ENCODE assay signal across 9 mouse cellular contexts in the genomic region with DNA sequence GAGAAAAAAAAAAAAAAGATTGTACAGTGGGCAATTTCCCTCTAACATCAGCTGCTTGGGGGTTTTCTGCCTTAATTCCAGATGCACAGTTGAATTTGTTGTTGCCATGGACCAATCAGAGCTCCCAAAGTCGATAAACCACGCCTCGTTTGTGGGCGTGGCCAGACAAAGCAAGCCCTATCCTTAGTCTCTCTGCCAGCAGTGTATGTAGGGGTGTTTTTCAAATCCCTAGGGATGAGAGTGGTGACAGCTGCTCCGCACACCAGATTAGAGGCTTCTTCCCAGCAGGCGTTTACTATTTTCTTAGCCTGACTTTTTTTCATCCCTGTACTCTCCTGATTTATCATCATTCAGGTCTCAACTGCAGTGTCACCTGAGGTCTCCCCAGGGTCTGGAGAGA. TPM values are rescaled to one million over a fixed set of nuclear protein-coding genes. Genes with fewer than 3 reads are reported as not detected.
DNase-seq lines count a peak whose midpoint lies in the region; ATAC-seq and TF ChIP-seq lines count a peak whose summit lies in the region.
"Had no signal": no experiment of that assay in that cellular context is flagged by ENCODE, and none has a peak within 500 bp of the region (broad histone marks: within the 10 kb centered on the region; RNA-seq: fewer than 3 reads in every experiment).

No protein-coding gene starts in this region.

- H3ac ChIP-seq in myocyte (ENCODE audit: control insufficient read depth, insufficient read length) = no peak overlapping the region

- no peaks in the 10 kb centered on the region for H3K79me2 ChIP-seq in myocyte (ENCODE audit: control insufficient read depth, insufficient read depth)

- ATAC-seq in lung, embryonic 16.5 days (ENCODE audit: low read depth) = peak; percentile 56; the same call in 1 of the 2 replicates
- ATAC-seq in embryonic facial prominence, embryonic 15.5 days (ENCODE audit: insufficient number of reproducible peaks, low FRiP score, low TSS enrichment, low read depth) = 0 out of 2 replicates have a peak, but pooled peaks have one; percentile 71

- TF ChIP-seq POLR2A in myocyte (IDR thresholded peaks at IDR 0.05; ENCODE audit: insufficient read length, low read depth) = no peak

- H3K9ac ChIP-seq in lung, embryonic 16.5 days (ENCODE audit: low read length) = no peak overlapping the region
- no peak overlapping the region for H3K9ac ChIP-seq in embryonic facial prominence, embryonic 15.5 days

- peaks cover 4% of the 10 kb centered on the region for H3K9me3 ChIP-seq in lung, embryonic 16.5 days (ENCODE audit: control insufficient read depth, low read length)
- H3K9me3 ChIP-seq in embryonic facial prominence, embryonic 15.5 days (replicated peaks) = 0 out of 2 replicates have a peak, but pooled peaks cover 5% of the 10 kb centered on the region

- H3K4me3 ChIP-seq in lung, embryonic 16.5 days (ENCODE audit: low read length) = no peak overlapping the region
- H3K4me3 ChIP-seq in embryonic facial prominence, embryonic 15.5 days (replicated peaks) = no peak overlapping the region
- H3K4me3 ChIP-seq in myocyte = no peak overlapping the region

- H3K4me2 ChIP-seq in lung, embryonic 16.5 days (ENCODE audit: low read depth, low read length) = no peak overlapping the region
- no peak overlapping the region for H3K4me2 ChIP-seq in embryonic facial prominence, embryonic 15.5 days (replicated peaks)
- H3K4me2 ChIP-seq in myocyte (ENCODE audit: low read depth) = peak overlapping the region; percentile 51

- DNase-seq in heart, adult 11 months = peak; percentile 95
- DNase-seq in heart, postnatal 36 days = no peak
- no peak for DNase-seq in lung, postnatal 25 days (ENCODE audit: low spot score)
- DNase-seq in yolk sac, embryonic 10.5 days (ENCODE audit: low spot score) = no peak
- no peak for DNase-seq in testis, postnatal 14 days (ENCODE audit: low spot score)

- no peak overlapping the region for H3K27ac ChIP-seq in lung, embryonic 16.5 days (ENCODE audit: low read length)
- no peak overlapping the region for H3K27ac ChIP-seq in embryonic facial prominence, embryonic 15.5 days (replicated peaks)

- WGBS in lung, embryonic 16.5 days = 41% methylated on average over 6 of the region's 6 CpGs
- WGBS in embryonic facial prominence, embryonic 15.5 days = 34% methylated on average over 6 of the region's 6 CpGs

- no peaks in the 10 kb centered on the region for H3K27me3 ChIP-seq in lung, embryonic 16.5 days (ENCODE audit: control insufficient read depth, insufficient read depth, low read depth, low read length)
- H3K27me3 ChIP-seq in embryonic facial prominence, embryonic 15.5 days = no peaks in the 10 kb centered on the region
- H3K27me3 ChIP-seq in myocyte (ENCODE audit: control insufficient read depth, insufficient read depth, insufficient read length) = no peaks in the 10 kb centered on the region

- H3K4me1 ChIP-seq in lung, embryonic 16.5 days (replicated peaks; ENCODE audit: control insufficient read depth, insufficient read depth, low read length) = peaks cover 13% of the 10 kb centered on the region
- peaks cover 15% of the 10 kb centered on the region for H3K4me1 ChIP-seq in embryonic facial prominence, embryonic 15.5 days

- intact Hi-C loops in heart, postnatal 36 days (cut with DNase I) = no loop called here

- no peaks in the 10 kb centered on the region for H3K36me3 ChIP-seq in lung, embryonic 16.5 days (ENCODE audit: control insufficient read depth, insufficient read depth, low read length)
- no peaks in the 10 kb centered on the region for H3K36me3 ChIP-seq in embryonic facial prominence, embryonic 15.5 days
- H3K36me3 ChIP-seq in myocyte (ENCODE audit: control insufficient read depth, insufficient read depth) = no peaks in the 10 kb centered on the region

TF ChIP-seq in myocyte, 11 proteins besides CTCF, POLR2A, EP300 and RAD21:
- peak; percentile 23 for TF ChIP-seq TCF12 (IDR thresholded peaks at IDR 0.05; ENCODE audit: insufficient read depth, poor library complexity, severe bottlenecking)
- TF ChIP-seq USF1 (IDR thresholded peaks at IDR 0.05; ENCODE audit: low read depth) = no peak
- TF ChIP-seq MYOG (IDR thresholded peaks at IDR 0.05; ENCODE audit: control insufficient read depth in 1 of 3, insufficient read depth in 1 of 3, insufficient read length in 2 of 3, low read depth in 2 of 3) = peak in 1 of 3 experiments; percentile 55
- peak in 2 of 3 experiments; percentile 55 to 69 for TF ChIP-seq MYOD1 (IDR thresholded peaks at IDR 0.05; ENCODE audit: control insufficient read depth in 1 of 3, insufficient read length in 2 of 3, low read depth in 2 of 3)
- TF ChIP-seq MAX (IDR thresholded peaks at IDR 0.05; ENCODE audit: low read depth) = no peak

RNA-seq across cellular contexts. Expression of gene Smtn, which starts 7.6 kb away (rescaled TPM):
- total RNA-seq in heart, postnatal 36 days (2021) = 100 to 1,000 TPM; 146 to 153 TPM
- polyA plus RNA-seq in lung, embryonic 16.5 days (2015; fragmentation: Nextera tagmentation; extraction: Ambion mirVana) = 110 and 121 TPM in 2 replicates
- polyA plus RNA-seq in embryonic facial prominence, embryonic 15.5 days (2015; fragmentation: Nextera tagmentation; extraction: Ambion mirVana) = 89.2 and 93.7 TPM in 2 replicates
- 141 TPM for polyA plus RNA-seq in myocyte (2012; fragmentation: generic; extraction: Trizol)

RNA-seq across cellular contexts. Expression of gene Selenom, which starts 33.5 kb away (rescaled TPM):
- total RNA-seq in heart, postnatal 36 days (2021) = 10 to 100 TPM; 37.6 to 43.8 TPM
- polyA plus RNA-seq in lung, embryonic 16.5 days (2015; fragmentation: Nextera tagmentation; extraction: Ambion mirVana) = 110 and 116 TPM in 2 replicates
- 197 and 208 TPM in 2 replicates for polyA plus RNA-seq in embryonic facial prominence, embryonic 15.5 days (2015; fragmentation: Nextera tagmentation; extraction: Ambion mirVana)
- 270 TPM for polyA plus RNA-seq in myocyte (2012; fragmentation: generic; extraction: Trizol)

RNA-seq across cellular contexts. Expression of gene Inpp5j, which starts 43.3 kb away (rescaled TPM):
- total RNA-seq in heart, postnatal 36 days (2021) = 10 to 100 TPM; 15.7 to 25.8 TPM
- polyA plus RNA-seq in lung, embryonic 16.5 days (2015; fragmentation: Nextera tagmentation; extraction: Ambion mirVana) = 1.6 and 1.7 TPM in 2 replicates
- polyA plus RNA-seq in embryonic facial prominence, embryonic 15.5 days (2015; fragmentation: Nextera tagmentation; extraction: Ambion mirVana) = 1.7 and 1.9 TPM in 2 replicates
- 5.8 TPM for polyA plus RNA-seq in myocyte (2012; fragmentation: generic; extraction: Trizol)

RNA-seq across cellular contexts. Expression of gene Pla2g3, which starts 59.9 kb away (rescaled TPM):
- total RNA-seq in heart, postnatal 36 days (2021) = not detected
- polyA plus RNA-seq in lung, embryonic 16.5 days (2015; fragmentation: Nextera tagmentation; extraction: Ambion mirVana) = 0.38 and 0.52 TPM in 2 replicates
- polyA plus RNA-seq in embryonic facial prominence, embryonic 15.5 days (2015; fragmentation: Nextera tagmentation; extraction: Ambion mirVana) = 1.1 and 1.5 TPM in 2 replicates
- polyA plus RNA-seq in myocyte (2012; fragmentation: generic; extraction: Trizol) = 0.62 TPM
- total RNA-seq: granulocyte monocyte progenitor cell, adult 5-6 weeks had no signal
